In the genomic region with DNA sequence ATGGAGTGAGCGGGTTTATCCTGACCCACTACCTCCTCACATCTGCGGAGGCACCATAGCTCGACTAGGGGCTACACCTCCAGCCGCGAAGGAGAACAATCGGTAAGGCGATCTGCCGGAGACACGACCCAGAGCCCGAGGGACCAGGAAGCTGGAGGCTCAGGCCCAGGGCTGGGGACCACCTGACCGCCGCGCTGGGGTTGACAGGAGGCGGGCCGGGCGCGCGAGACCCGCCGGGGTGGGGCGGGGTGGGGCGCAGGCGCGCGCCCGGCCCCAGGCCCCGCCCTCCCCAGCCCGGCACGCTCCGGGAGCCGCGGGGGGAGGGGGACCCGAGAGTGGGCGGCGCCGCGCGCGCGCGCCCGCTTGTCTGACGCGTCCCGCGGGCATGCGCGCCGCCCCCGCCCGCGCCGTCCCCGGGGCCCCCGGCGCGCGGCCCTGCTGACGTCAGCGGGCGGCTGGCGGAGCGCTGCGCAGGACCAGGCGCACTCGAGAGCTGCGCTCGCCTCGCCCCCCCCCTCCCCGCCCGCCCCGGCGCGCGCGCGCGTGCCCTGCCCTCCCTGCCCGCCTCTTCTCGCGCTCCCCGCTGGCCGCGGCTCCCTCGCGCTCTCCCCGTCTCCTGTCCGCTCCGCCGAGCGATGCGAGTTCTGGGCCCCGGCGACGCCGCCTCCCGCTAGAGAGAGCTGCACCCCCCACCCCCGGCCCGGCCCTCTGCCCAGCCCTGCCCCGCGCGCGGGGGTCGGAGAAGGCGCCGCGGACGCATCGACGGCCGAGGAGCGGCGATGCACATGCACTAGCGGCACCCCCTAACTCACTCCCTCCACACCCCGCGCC, we compare ENCODE assay signal across 7 mouse cellular contexts. TPM values are rescaled to one million over a fixed set of nuclear protein-coding genes. Genes with fewer than 3 reads are reported as not detected.
A peak's percentile ranks its signal among the peaks of the same experiment; 100 is the strongest.
DNase-seq lines count a peak whose midpoint lies in the region; ATAC-seq and TF ChIP-seq lines count a peak whose summit lies in the region.

No protein-coding gene starts in this region.

- H3K4me1 ChIP-seq in intestine, embryonic 14.5 days (replicated peaks; ENCODE audit: control insufficient read depth, insufficient read depth, low read length) = peaks cover 19% of the 10 kb centered on the region
- peaks cover 15% of the 10 kb centered on the region for H3K4me1 ChIP-seq in midbrain, embryonic 11.5 days (ENCODE audit: control insufficient read depth, insufficient read depth, low read length)
- H3K4me1 ChIP-seq in spleen, adult 2 months (ENCODE audit: control insufficient read depth, insufficient read depth, insufficient read length) = peaks cover 8% of the 10 kb centered on the region; the same call in 1 of the 2 replicates

- H3K9me3 ChIP-seq in intestine, embryonic 14.5 days (ENCODE audit: control insufficient read depth, low read length) = no peaks in the 10 kb centered on the region
- H3K9me3 ChIP-seq in midbrain, embryonic 11.5 days (ENCODE audit: control insufficient read depth, low read length) = no peaks in the 10 kb centered on the region

- under 1% methylated on average over 56 of the region's 116 CpGs for WGBS in intestine, embryonic 14.5 days
- under 1% methylated on average over 46 of the region's 116 CpGs for WGBS in midbrain, embryonic 11.5 days
- 2% methylated on average over 54 of the region's 116 CpGs for WGBS in spleen, adult 2 months

- peaks cover 24% of the 10 kb centered on the region for H3K27me3 ChIP-seq in intestine, embryonic 14.5 days (replicated peaks; ENCODE audit: control insufficient read depth, insufficient read depth, low read length)
- peaks cover 5% of the 10 kb centered on the region; the same call in 1 of the 2 replicates for H3K27me3 ChIP-seq in midbrain, embryonic 11.5 days (ENCODE audit: control insufficient read depth, insufficient read depth, low read length)
- peaks cover 15% of the 10 kb centered on the region for H3K27me3 ChIP-seq in spleen, adult 2 months (ENCODE audit: control insufficient read depth, insufficient read depth, low read length)

- no peaks in the 10 kb centered on the region for H3K36me3 ChIP-seq in intestine, embryonic 14.5 days (ENCODE audit: control insufficient read depth, insufficient read depth, low read length)
- H3K36me3 ChIP-seq in midbrain, embryonic 11.5 days (ENCODE audit: control insufficient read depth, insufficient read depth, low read length) = no peaks in the 10 kb centered on the region
- no peaks in the 10 kb centered on the region for H3K36me3 ChIP-seq in spleen, adult 2 months (ENCODE audit: control insufficient read depth, insufficient read depth, low read length)

- no peak for TF ChIP-seq POLR2A in spleen, adult 2 months (IDR thresholded peaks at IDR 0.05; ENCODE audit: low read depth, low read length)

- peak overlapping the region; percentile 59 for H3K4me3 ChIP-seq in intestine, embryonic 14.5 days (ENCODE audit: low read depth, low read length)
- peak overlapping the region; percentile 71 for H3K4me3 ChIP-seq in midbrain, embryonic 11.5 days (ENCODE audit: low read depth, low read length)
- peak overlapping the region; percentile 47 for H3K4me3 ChIP-seq in spleen, adult 2 months (ENCODE audit: extremely low read depth, insufficient read depth, insufficient read length)

- peak; percentile 93 for DNase-seq in adrenal gland, postnatal 10 days
- peak; percentile 83 for DNase-seq in embryo, embryonic 10 days (ENCODE audit: low spot score)
- DNase-seq in gastrocnemius, postnatal 25 days = peak; percentile 84
- peak; percentile 87 for DNase-seq in intestine, embryonic 14.5 days (ENCODE audit: low spot score)
- DNase-seq in left cerebral cortex, postnatal 25 days (ENCODE audit: low spot score in 2 of 2) = peak; percentile 90 to 92
- DNase-seq in midbrain, embryonic 11.5 days (ENCODE audit: low spot score, missing footprints) = peak; percentile 99
- DNase-seq in spleen, adult 2 months (ENCODE audit: low read depth in 1 of 2, low spot score in 2 of 2) = peak in 1 of 2 experiments; percentile 25

- H3K4me2 ChIP-seq in intestine, embryonic 14.5 days (ENCODE audit: low read length) = peak overlapping the region; percentile 74
- H3K4me2 ChIP-seq in midbrain, embryonic 11.5 days = peak overlapping the region; percentile 92

- intact Hi-C loops in left cerebral cortex, postnatal 25 days (cut with DNase I) = loop anchor here (1.0 to 5.0 kb wide), 4 partner anchors 72 to 240 kb away; no protein-coding TSS in a partner anchor

- no peak for TF ChIP-seq CTCF in spleen, adult 2 months (IDR thresholded peaks at IDR 0.05; ENCODE audit: extremely low read depth, insufficient read depth, insufficient read length, insufficient replicate concordance)

- peak overlapping the region; percentile 60 for H3K9ac ChIP-seq in intestine, embryonic 14.5 days (ENCODE audit: low read length)
- H3K9ac ChIP-seq in midbrain, embryonic 11.5 days (ENCODE audit: low read length) = peak overlapping the region; percentile 84

- ATAC-seq in intestine, embryonic 14.5 days (replicated peaks; ENCODE audit: low FRiP score, low TSS enrichment, low read depth) = peak; percentile 90
- peak; percentile 86 for ATAC-seq in midbrain, embryonic 11.5 days (ENCODE audit: low FRiP score)

- H3K27ac ChIP-seq in intestine, embryonic 14.5 days (ENCODE audit: low read depth) = peak overlapping the region; percentile 69; the same call in 1 of the 2 replicates
- peak overlapping the region; percentile 62 for H3K27ac ChIP-seq in midbrain, embryonic 11.5 days (ENCODE audit: low read depth, low read length)
- H3K27ac ChIP-seq in spleen, adult 2 months (ENCODE audit: insufficient read depth, low read length) = no peak overlapping the region

RNA-seq across cellular contexts. Expression of gene Gnao1, which starts 0.5 kb away (rescaled TPM):
- 10 to 100 TPM; 40.4 to 60.8 TPM for total RNA-seq in adrenal gland, postnatal 10 days (2021)
- 10 to 100 TPM in 1 of 2 experiments, 1 to 10 TPM in 1; 9.7 to 10.7 TPM for total RNA-seq in gastrocnemius, postnatal 25 days (2021)
- polyA plus RNA-seq in intestine, embryonic 14.5 days (2014; fragmentation: Nextera tagmentation; extraction: Ambion mirVana) = 14.3 and 14.8 TPM in 2 replicates
- 100 to 1,000 TPM; 738 to 746 TPM for total RNA-seq in left cerebral cortex, postnatal 25 days (2021)
- polyA plus RNA-seq in midbrain, embryonic 11.5 days (2014; fragmentation: Nextera tagmentation; extraction: Ambion mirVana) = 32.1 and 35.1 TPM in 2 replicates
- polyA plus RNA-seq in spleen, adult 2 months (2012; rRNA removed) = 1.3 and 2.5 TPM in 2 replicates

Comparison
In these comparisons a context has a peak if more than half of its experiments do, and no peak if none do; other contexts are left out.
1. RNA of gene Gnao1, which starts 0.5 kb away (total RNA-seq): 738 to 746 TPM in left cerebral cortex, postnatal 25 days; 40.4 to 60.8 TPM in adrenal gland, postnatal 10 days and 9.7 to 10.7 TPM in gastrocnemius, postnatal 25 days; every median in the first group is over 10 times any median in the second.
2. Peak in every context shown above with its lines, with median percentiles within 50 percentile points of each other: H3K4me3 ChIP-seq.